Mouse (Mus musculus) heart, adult 8-10 months (tissue): Measurements from ENCODE around the gene Ccdc82. TPM values are rescaled to one million over a fixed set of nuclear protein-coding genes. Genes with fewer than 3 reads are reported as not detected.

Experiments used
- total RNA-seq, 4 experiments: library from RNA; stranded (reverse); gene quantifications; 2 replicates each; pipeline ENCODE4 v1.2.4; 2022

Ccdc82 gene
- total RNA-seq, 4 experiments from 2014 or later = 7.3 to 10.8 (median 8.6) TPM

Other genes with a start within 250 kb of the Ccdc82 start
- 1 to 10 TPM; 4.1 to 5.8 (median 5.1) TPM for gene Jrkl, start 1.1 kb upstream of the Ccdc82 start, total RNA-seq
- 1 to 10 TPM; 5.0 to 6.1 (median 5.2) TPM for gene Maml2, start 51.0 kb downstream of the Ccdc82 start, total RNA-seq
- not detected for gene Gm17571, start 199.8 kb downstream of the Ccdc82 start, total RNA-seq